Mouse (Mus musculus) spleen, adult 2 months (tissue): ENCODE results near the gene Mpv17.

Experiments used
- CTCF ChIP-seq: fragments of 200-500 bp; IDR thresholded peaks from 2 replicates; pipeline ENCODE4 v1.5.1; 2011; ENCODE audit warnings: mild to moderate bottlenecking, inconsistent platforms; ENCODE audit not compliant: insufficient read depth, insufficient read length, insufficient replicate concordance; ENCODE audit errors: extremely low read depth
- POLR2A ChIP-seq: fragments of 200-500 bp; IDR thresholded peaks from 2 replicates; pipeline ENCODE4 v1.6.1; 2011; ENCODE audit warnings: low read depth, low read length, inconsistent platforms

DNA sequence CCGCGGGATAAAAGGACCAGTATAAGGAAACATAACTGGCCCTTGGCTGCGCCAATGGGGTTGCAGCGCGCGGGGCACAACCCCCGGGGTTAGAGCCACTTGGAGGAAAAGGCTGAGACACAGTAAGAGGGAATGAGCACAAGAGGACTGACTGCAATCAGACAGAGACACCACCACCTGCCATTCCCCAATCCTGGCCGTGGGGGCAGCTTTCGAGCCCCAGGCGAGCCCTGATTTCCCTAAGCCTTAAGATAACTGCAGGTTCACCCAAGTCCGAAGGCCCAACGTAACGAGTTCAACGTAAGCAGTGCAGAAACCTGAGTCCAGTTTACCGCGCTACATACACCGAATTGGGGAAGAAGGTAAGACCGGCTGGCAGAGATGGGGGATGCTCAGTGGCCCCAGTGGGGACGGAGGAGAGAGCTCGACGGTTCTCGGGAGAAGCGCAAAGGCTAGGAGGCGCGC lies 25.3 kb upstream of the Mpv17 start:
- TF ChIP-seq CTCF (no peak), POLR2A (no peak)
